Mouse (Mus musculus) inflammation-experienced regulatory T-cells, adult 6 months (primary cell): Measurements from ENCODE around the gene Meig1. TPM values are rescaled to one million over a fixed set of nuclear protein-coding genes. Genes with fewer than 3 reads are reported as not detected.

ENCODE experiments used
- polyA plus RNA-seq, 3 experiments: library from polyadenylated mRNA; unstranded; fragments of 100-300 nt; shearing (Covaris generic); gene quantifications; one replicate each; pipeline ENCODE4 v1.2.1; 2017

Meig1 gene
- polyA plus RNA-seq, 3 experiments from 2014 or later: not detected

Other genes with a start within 250 kb of the Meig1 start
- gene Nmt2, start 138.4 kb downstream of the Meig1 start, polyA plus RNA-seq: 10 to 100 TPM; 41.4 to 64.9 (median 64.0) TPM
- 10 to 100 TPM; 12.1 to 27.4 (median 20.1) TPM for gene Rpp38, start 90.0 kb downstream of the Meig1 start, polyA plus RNA-seq
- not detected for gene Acbd7, start 86.5 kb downstream of the Meig1 start, polyA plus RNA-seq
- gene Olah, start 25.4 kb downstream of the Meig1 start, polyA plus RNA-seq: not detected
- 10 to 100 TPM; 16.6 to 18.9 (median 17.0) TPM for gene Dclre1c, start 1.5 kb upstream of the Meig1 start, polyA plus RNA-seq
- under 1 TPM; 0.25 to 0.88 (median 0.66) TPM for gene Suv39h2, start 52.4 kb upstream of the Meig1 start, polyA plus RNA-seq
- gene Gm45902, start 90.1 kb upstream of the Meig1 start, polyA plus RNA-seq: 1 to 10 TPM; 2.9 to 4.5 (median 4.0) TPM
- 100 to 1,000 TPM; 104 to 113 (median 106) TPM for gene Hspa14, start 90.2 kb upstream of the Meig1 start, polyA plus RNA-seq
- under 1 TPM; 0.43 to 0.85 (median 0.61) TPM for gene Cdnf, start 90.4 kb upstream of the Meig1 start, polyA plus RNA-seq
- gene Fam107b, start 147.8 kb upstream of the Meig1 start, polyA plus RNA-seq: 100 to 1,000 TPM; 193 to 316 (median 202) TPM